Mouse (Mus musculus) kidney, embryonic 16.5 days (tissue): ENCODE data around the gene Fastkd5. TPM values are rescaled to one million over a fixed set of nuclear protein-coding genes. Genes with fewer than 3 reads are reported as not detected.

Experiments used
- ATAC-seq: fragments of 200-750 bp; cut with Nextera tagmentation; 2 replicates; pipeline ENCODE4 v1.8.0; 2017; ENCODE audit warnings: moderate TSS enrichment; ENCODE audit not compliant: low FRiP score, low TSS enrichment
- H3K27ac ChIP-seq: fragments of 300-500 bp; sonication (generic); 2 replicates; pipeline ENCODE4 v1.5.1; 2014; ENCODE audit warnings: low read length
- H3K27me3 ChIP-seq: fragments of 300-500 bp; sonication (generic); 2 replicates; pipeline ENCODE4 v1.6.1; 2014; ENCODE audit warnings: low read length, control low read depth, mixed read lengths; ENCODE audit not compliant: insufficient read depth
- H3K36me3 ChIP-seq: fragments of 300-500 bp; sonication (generic); 2 replicates; pipeline ENCODE4 v1.6.1; 2014; ENCODE audit warnings: low read length, control low read depth, mixed read lengths; ENCODE audit not compliant: insufficient read depth
- H3K4me1 ChIP-seq: fragments of 300-500 bp; sonication (generic); 2 replicates; pipeline ENCODE4 v1.6.1; 2014; ENCODE audit warnings: low read length, control low read depth, mixed read lengths; ENCODE audit not compliant: insufficient read depth
- H3K4me2 ChIP-seq: fragments of 300-500 bp; sonication (generic); replicated peaks from 2 replicates; pipeline ENCODE4 v1.6.1; 2014; ENCODE audit warnings: low read depth, low read length
- H3K4me3 ChIP-seq: fragments of 300-500 bp; sonication (generic); 2 replicates; pipeline ENCODE4 v1.5.1; 2014; ENCODE audit warnings: mild to moderate bottlenecking, low read length
- H3K9ac ChIP-seq: fragments of 300-500 bp; sonication (generic); replicated peaks from 2 replicates; pipeline ENCODE4 v1.6.1; 2014; ENCODE audit warnings: low read length
- H3K9me3 ChIP-seq: fragments of 300-500 bp; sonication (generic); 2 replicates; pipeline ENCODE4 v1.6.1; 2016; ENCODE audit warnings: low read length, control low read depth
- WGBS: fragments of 180-500 bp; shearing (Covaris S2); extraction: QIAGEN DNeasy Blood & Tissue Kit; methylation state at CpG from one replicate; pipeline ENCODE4 v1.1.7; 2014; 5-methylcytosine and 5-hydroxymethylcytosine counted together
- polyA plus RNA-seq: library from polyadenylated mRNA; unstranded; fragments of >200 nt; fragmentation: Nextera tagmentation; extraction: Ambion mirVana; gene quantifications from 2 replicates; pipeline ENCODE4 v1.2.1, GENCODE M21; 2015

The Fastkd5 gene
- polyA plus RNA-seq, 1 experiment from 2014 or later = 16.4 TPM

GRCm38 (mm10) chr2:130635847-130636246, 6.0 kb upstream of the Fastkd5 start:
- Histone ChIP-seq H3K27me3 (peaks cover 21% of the 10 kb centered on the region), H3K4me3 (peak overlapping the region; percentile 33), H3K4me2 (peak overlapping the region; percentile 59), H3K27ac (no peak overlapping the region), H3K4me1 (peaks cover 41% of the 10 kb centered on the region), H3K36me3 (no peaks in the 10 kb centered on the region), H3K9ac (peak overlapping the region; percentile 42; the same call in 1 of the 2 replicates), H3K9me3 (no peaks in the 10 kb centered on the region)
- ATAC-seq = 0 out of 2 replicates have a peak, but pooled peaks have one; percentile 21
- WGBS = 23% methylated on average over 21 of the region's 21 CpGs

GRCm38 (mm10) chr2:130634739-130635411, 5.0 kb upstream of the Fastkd5 start:
- H3K4me2 ChIP-seq = peak overlapping the region; percentile 59
- H3K4me3 ChIP-seq = peak overlapping the region; percentile 33
- peaks cover 21% of the 10 kb centered on the region for H3K27me3 ChIP-seq
- ATAC-seq = peak; percentile 44; the same call in 1 of the 2 replicates
- no peak overlapping the region for H3K27ac ChIP-seq
- peaks cover 41% of the 10 kb centered on the region for H3K4me1 ChIP-seq
- H3K9ac ChIP-seq = peak overlapping the region; percentile 42
- no peaks in the 10 kb centered on the region for H3K36me3 ChIP-seq
- 5% methylated on average over 38 of the region's 38 CpGs for WGBS
- H3K9me3 ChIP-seq = no peaks in the 10 kb centered on the region

GRCm38 (mm10) chr2:130634006-130634738, 4.3 kb upstream of the Fastkd5 start:
- WGBS = 24% methylated on average over 14 of the region's 14 CpGs
- Histone ChIP-seq H3K36me3 (no peaks in the 10 kb centered on the region), H3K4me2 (peak overlapping the region; percentile 59), H3K27ac (no peak overlapping the region), H3K27me3 (peaks cover 21% of the 10 kb centered on the region), H3K4me3 (peak overlapping the region; percentile 33), H3K4me1 (peaks cover 41% of the 10 kb centered on the region), H3K9ac (peak overlapping the region; percentile 42), H3K9me3 (no peaks in the 10 kb centered on the region)
- no peak for ATAC-seq

GRCm38 (mm10) chr2:130632887-130633675, 3.3 kb upstream of the Fastkd5 start:
- H3K27me3 ChIP-seq = peaks cover 21% of the 10 kb centered on the region
- H3K4me1 ChIP-seq = peaks cover 41% of the 10 kb centered on the region
- H3K36me3 ChIP-seq = no peaks in the 10 kb centered on the region
- no peak overlapping the region for H3K27ac ChIP-seq
- no peak overlapping the region for H3K9ac ChIP-seq
- no peak overlapping the region for H3K4me3 ChIP-seq
- no peak for ATAC-seq
- no peak overlapping the region for H3K4me2 ChIP-seq
- 60% methylated on average over 5 of the region's 5 CpGs for WGBS
- no peaks in the 10 kb centered on the region for H3K9me3 ChIP-seq

GRCm38 (mm10) chr2:130632416-130632815, 2.6 kb upstream of the Fastkd5 start:
- peaks cover 21% of the 10 kb centered on the region for H3K27me3 ChIP-seq
- peaks cover 3% of the 10 kb centered on the region; the same call in 1 of the 2 replicates for H3K36me3 ChIP-seq
- H3K27ac ChIP-seq = no peak overlapping the region
- H3K4me3 ChIP-seq = no peak overlapping the region
- no peaks in the 10 kb centered on the region for H3K9me3 ChIP-seq
- no peak overlapping the region for H3K9ac ChIP-seq
- ATAC-seq = no peak
- peaks cover 37% of the 10 kb centered on the region for H3K4me1 ChIP-seq
- 74% methylated on average over 1 of the region's 1 CpGs for WGBS
- no peak overlapping the region for H3K4me2 ChIP-seq

GRCm38 (mm10) chr2:130629080-130629838, 568 bp downstream of the Fastkd5 start:
- H3K9ac ChIP-seq = peak overlapping the region; percentile 89
- peaks cover 15% of the 10 kb centered on the region for H3K36me3 ChIP-seq
- peak overlapping the region; percentile 97 for H3K4me3 ChIP-seq
- ATAC-seq = peak; percentile 55
- 2% methylated on average over 37 of the region's 37 CpGs for WGBS
- H3K4me2 ChIP-seq = peak overlapping the region; percentile 88
- H3K27me3 ChIP-seq = peaks cover 7% of the 10 kb centered on the region; the same call in 1 of the 2 replicates
- peak overlapping the region; percentile 48 for H3K27ac ChIP-seq
- peaks cover 16% of the 10 kb centered on the region for H3K4me1 ChIP-seq
- no peaks in the 10 kb centered on the region for H3K9me3 ChIP-seq

GRCm38 (mm10) chr2:130628424-130628823, 1.4 kb downstream of the Fastkd5 start:
- no peak overlapping the region; the same call in 1 of the 2 replicates for H3K4me3 ChIP-seq
- H3K4me1 ChIP-seq = peaks cover 11% of the 10 kb centered on the region
- H3K27ac ChIP-seq = no peak overlapping the region
- H3K36me3 ChIP-seq = peaks cover 17% of the 10 kb centered on the region
- WGBS = 64% methylated on average over 3 of the region's 3 CpGs
- H3K9ac ChIP-seq = no peak overlapping the region
- ATAC-seq = no peak
- no peaks in the 10 kb centered on the region for H3K27me3 ChIP-seq
- H3K9me3 ChIP-seq = no peaks in the 10 kb centered on the region
- H3K4me2 ChIP-seq = peak overlapping the region; percentile 88

GRCm38 (mm10) chr2:130618972-130619371, 10.9 kb downstream of the Fastkd5 start:
- WGBS = 91% methylated on average over 7 of the region's 7 CpGs
- H3K36me3 ChIP-seq = peaks cover 34% of the 10 kb centered on the region
- no peak for ATAC-seq
- H3K4me3 ChIP-seq = no peak overlapping the region
- no peak overlapping the region for H3K9ac ChIP-seq
- H3K27me3 ChIP-seq = no peaks in the 10 kb centered on the region
- H3K9me3 ChIP-seq = no peaks in the 10 kb centered on the region
- H3K4me2 ChIP-seq = no peak overlapping the region
- H3K4me1 ChIP-seq = no peaks in the 10 kb centered on the region
- no peak overlapping the region for H3K27ac ChIP-seq

GRCm38 (mm10) chr2:130613091-130613490, 16.7 kb downstream of the Fastkd5 start:
- no peaks in the 10 kb centered on the region for H3K4me1 ChIP-seq
- no peaks in the 10 kb centered on the region for H3K27me3 ChIP-seq
- no peak overlapping the region for H3K27ac ChIP-seq
- H3K9me3 ChIP-seq = no peaks in the 10 kb centered on the region
- no peak for ATAC-seq
- WGBS = 71% methylated on average over 3 of the region's 3 CpGs
- H3K9ac ChIP-seq = no peak overlapping the region
- no peak overlapping the region for H3K4me3 ChIP-seq
- H3K4me2 ChIP-seq = no peak overlapping the region
- H3K36me3 ChIP-seq = peaks cover 26% of the 10 kb centered on the region
